Mouse (Mus musculus) neural tube, embryonic 12.5 days (tissue): Measurements from ENCODE around the gene Ptpn14. TPM values are rescaled to one million over a fixed set of nuclear protein-coding genes. Genes with fewer than 3 reads are reported as not detected.

Experiments
- ATAC-seq: fragments of 200-750 bp; cut with Nextera tagmentation; 2 replicates; pipeline ENCODE4 v1.8.0; 2017; ENCODE audit warnings: low read depth, mild to moderate bottlenecking, moderate TSS enrichment, moderate library complexity; ENCODE audit not compliant: low FRiP score
- H3K27ac ChIP-seq: fragments of 300-500 bp; sonication (generic); 2 replicates; pipeline ENCODE4 v1.5.1; 2016
- H3K27me3 ChIP-seq: fragments of 300-500 bp; sonication (generic); replicated peaks from 2 replicates; pipeline ENCODE4 v1.6.1; 2016; ENCODE audit warnings: mild to moderate bottlenecking
- H3K36me3 ChIP-seq: fragments of 300-500 bp; sonication (generic); 2 replicates; pipeline ENCODE4 v1.6.1; 2016; ENCODE audit warnings: mild to moderate bottlenecking
- H3K4me1 ChIP-seq: fragments of 300-500 bp; sonication (generic); 2 replicates; pipeline ENCODE4 v1.6.1; 2016
- H3K4me2 ChIP-seq: fragments of 300-500 bp; sonication (generic); replicated peaks from 2 replicates; pipeline ENCODE4 v1.6.1; 2016; ENCODE audit warnings: mild to moderate bottlenecking
- H3K4me3 ChIP-seq: fragments of 300-500 bp; sonication (generic); 2 replicates; pipeline ENCODE4 v1.5.1; 2016
- H3K9ac ChIP-seq: fragments of 300-500 bp; sonication (generic); 2 replicates; pipeline ENCODE4 v1.6.1; 2016; ENCODE audit warnings: mild to moderate bottlenecking
- H3K9me3 ChIP-seq: fragments of 300-500 bp; sonication (generic); 2 replicates; pipeline ENCODE4 v1.6.1; 2016; ENCODE audit warnings: mild to moderate bottlenecking
- WGBS: fragments of 180-500 bp; shearing (Covaris S2); methylation state at CpG from one replicate; pipeline ENCODE4 v1.1.7; 2016; 5-methylcytosine and 5-hydroxymethylcytosine counted together
- polyA plus RNA-seq: library from polyadenylated mRNA; unstranded; fragments of >200 nt; fragmentation: Nextera tagmentation; extraction: Ambion mirVana; gene quantifications from 2 replicates; pipeline ENCODE4 v1.2.1, GENCODE M21; 2016

Gene Ptpn14
- polyA plus RNA-seq, 1 experiment from 2014 or later, result 4.5 TPM

GRCm38 (mm10) chr1:189824436-189824835 lies 96.4 kb downstream of the Ptpn14 start:
- no peak overlapping the region for H3K27ac ChIP-seq
- H3K9ac ChIP-seq, result no peak overlapping the region
- no peak overlapping the region for H3K4me2 ChIP-seq
- no peaks in the 10 kb centered on the region for H3K27me3 ChIP-seq
- no peak for ATAC-seq
- no peak overlapping the region for H3K4me3 ChIP-seq
- no peaks in the 10 kb centered on the region for H3K9me3 ChIP-seq
- H3K4me1 ChIP-seq, result no peaks in the 10 kb centered on the region
- WGBS, result 89% methylated on average over 5 of the region's 5 CpGs
- no peaks in the 10 kb centered on the region; the same call in 1 of the 2 replicates for H3K36me3 ChIP-seq

- no peaks in the 10 kb centered on the region for H3K4me1 ChIP-seq
- no peaks in the 10 kb centered on the region for H3K27me3 ChIP-seq
- no peak for ATAC-seq
- 39% methylated on average over 4 of the region's 4 CpGs for WGBS
- no peak overlapping the region for H3K27ac ChIP-seq
- H3K9ac ChIP-seq, result no peak overlapping the region
- H3K9me3 ChIP-seq, result no peaks in the 10 kb centered on the region
- no peaks in the 10 kb centered on the region; the same call in 1 of the 2 replicates for H3K36me3 ChIP-seq
- no peak overlapping the region for H3K4me2 ChIP-seq
- H3K4me3 ChIP-seq, result no peak overlapping the region
These were observed 102.3 kb downstream of the Ptpn14 start for GRCm38 (mm10) chr1:189830391-189830790.

GRCm38 (mm10) chr1:189830797-189831232 lies 102.7 kb downstream of the Ptpn14 start:
- 0 out of 2 replicates have a peak, but pooled peaks have one; percentile 44 for ATAC-seq
- 9% methylated on average over 12 of the region's 12 CpGs for WGBS
- Histone ChIP-seq H3K4me3 (no peak overlapping the region), H3K9ac (no peak overlapping the region), H3K4me2 (no peak overlapping the region), H3K9me3 (no peaks in the 10 kb centered on the region), H3K4me1 (no peaks in the 10 kb centered on the region), H3K27ac (no peak overlapping the region), H3K36me3 (no peaks in the 10 kb centered on the region; the same call in 1 of the 2 replicates), H3K27me3 (no peaks in the 10 kb centered on the region)

GRCm38 (mm10) chr1:189833351-189833750 lies 105.3 kb downstream of the Ptpn14 start:
- no peak overlapping the region for H3K4me3 ChIP-seq
- no peak for ATAC-seq
- H3K27me3 ChIP-seq, result no peaks in the 10 kb centered on the region
- no peak overlapping the region for H3K27ac ChIP-seq
- H3K4me1 ChIP-seq, result no peaks in the 10 kb centered on the region
- 79% methylated on average over 7 of the region's 7 CpGs for WGBS
- no peak overlapping the region for H3K9ac ChIP-seq
- no peaks in the 10 kb centered on the region for H3K9me3 ChIP-seq
- no peak overlapping the region for H3K4me2 ChIP-seq
- H3K36me3 ChIP-seq, result no peaks in the 10 kb centered on the region

GRCm38 (mm10) chr1:189834166-189834565 lies 106.1 kb downstream of the Ptpn14 start:
- WGBS, result 40% methylated on average over 13 of the region's 13 CpGs
- Histone ChIP-seq H3K9ac (no peak overlapping the region), H3K4me3 (no peak overlapping the region), H3K36me3 (no peaks in the 10 kb centered on the region), H3K27me3 (no peaks in the 10 kb centered on the region), H3K4me2 (no peak overlapping the region), H3K27ac (no peak overlapping the region), H3K4me1 (no peaks in the 10 kb centered on the region), H3K9me3 (no peaks in the 10 kb centered on the region)
- ATAC-seq, result no peak

- H3K4me2 ChIP-seq, result no peak overlapping the region
These were observed 118.3 kb downstream of the Ptpn14 start for GRCm38 (mm10) chr1:189846319-189846718.

GRCm38 (mm10) chr1:189849550-189849949 lies 121.5 kb downstream of the Ptpn14 start:
- Histone ChIP-seq H3K4me3 (no peak overlapping the region), H3K9me3 (no peaks in the 10 kb centered on the region), H3K27ac (no peak overlapping the region), H3K36me3 (peaks cover 15% of the 10 kb centered on the region), H3K9ac (no peak overlapping the region), H3K4me1 (no peaks in the 10 kb centered on the region; the same call in 1 of the 2 replicates), H3K27me3 (no peaks in the 10 kb centered on the region), H3K4me2 (no peak overlapping the region)
- WGBS, result 84% methylated on average over 11 of the region's 11 CpGs
- no peak for ATAC-seq

More at GRCm38 (mm10) chr1:189846319-189846718, 118.3 kb downstream of the Ptpn14 start:
- no peak for ATAC-seq
- Histone ChIP-seq H3K9ac (no peak overlapping the region), H3K27ac (no peak overlapping the region), H3K4me3 (no peak overlapping the region), H3K27me3 (no peaks in the 10 kb centered on the region), H3K4me1 (no peaks in the 10 kb centered on the region; the same call in 1 of the 2 replicates), H3K36me3 (peaks cover 15% of the 10 kb centered on the region), H3K9me3 (no peaks in the 10 kb centered on the region)
- WGBS, result 83% methylated on average over 2 of the region's 2 CpGs

GRCm38 (mm10) chr1:189852051-189852450 lies 124.0 kb downstream of the Ptpn14 start:
- Histone ChIP-seq H3K9me3 (no peaks in the 10 kb centered on the region), H3K36me3 (peaks cover 15% of the 10 kb centered on the region), H3K4me2 (no peak overlapping the region), H3K27ac (no peak overlapping the region), H3K4me3 (no peak overlapping the region), H3K27me3 (no peaks in the 10 kb centered on the region), H3K4me1 (no peaks in the 10 kb centered on the region; the same call in 1 of the 2 replicates), H3K9ac (no peak overlapping the region)
- no peak for ATAC-seq
- 88% methylated on average over 5 of the region's 5 CpGs for WGBS

GRCm38 (mm10) chr1:189852456-189852855 lies 124.4 kb downstream of the Ptpn14 start:
- ATAC-seq, result no peak
- H3K27ac ChIP-seq, result no peak overlapping the region
- no peak overlapping the region for H3K4me3 ChIP-seq
- H3K9ac ChIP-seq, result no peak overlapping the region
- WGBS, result 82% methylated on average over 7 of the region's 7 CpGs
- H3K27me3 ChIP-seq, result no peaks in the 10 kb centered on the region
- H3K36me3 ChIP-seq, result peaks cover 15% of the 10 kb centered on the region
- no peak overlapping the region for H3K4me2 ChIP-seq
- H3K4me1 ChIP-seq, result no peaks in the 10 kb centered on the region; the same call in 1 of the 2 replicates
- no peaks in the 10 kb centered on the region for H3K9me3 ChIP-seq

GRCm38 (mm10) chr1:189854646-189855045 lies 126.6 kb downstream of the Ptpn14 start:
- Histone ChIP-seq H3K27me3 (no peaks in the 10 kb centered on the region), H3K4me3 (no peak overlapping the region), H3K27ac (no peak overlapping the region), H3K36me3 (peaks cover 15% of the 10 kb centered on the region), H3K4me2 (no peak overlapping the region), H3K9ac (no peak overlapping the region), H3K9me3 (no peaks in the 10 kb centered on the region), H3K4me1 (no peaks in the 10 kb centered on the region; the same call in 1 of the 2 replicates)
- no peak for ATAC-seq
- 89% methylated on average over 13 of the region's 13 CpGs for WGBS

GRCm38 (mm10) chr1:189855739-189856138 lies 127.7 kb downstream of the Ptpn14 start:
- H3K9ac ChIP-seq, result no peak overlapping the region
- 96% methylated on average over 5 of the region's 5 CpGs for WGBS
- peaks cover 5% of the 10 kb centered on the region for H3K36me3 ChIP-seq
- no peaks in the 10 kb centered on the region for H3K27me3 ChIP-seq
- no peaks in the 10 kb centered on the region for H3K4me1 ChIP-seq
- no peaks in the 10 kb centered on the region for H3K9me3 ChIP-seq
- H3K27ac ChIP-seq, result no peak overlapping the region
- H3K4me2 ChIP-seq, result no peak overlapping the region
- no peak for ATAC-seq
- no peak overlapping the region for H3K4me3 ChIP-seq

- no peak for ATAC-seq
- Histone ChIP-seq H3K9me3 (no peaks in the 10 kb centered on the region), H3K36me3 (no peaks in the 10 kb centered on the region), H3K4me1 (no peaks in the 10 kb centered on the region), H3K27ac (no peak overlapping the region), H3K27me3 (no peaks in the 10 kb centered on the region), H3K4me2 (no peak overlapping the region), H3K9ac (no peak overlapping the region), H3K4me3 (no peak overlapping the region)
- WGBS, result 65% methylated on average over 6 of the region's 6 CpGs
These were observed 130.3 kb downstream of the Ptpn14 start for GRCm38 (mm10) chr1:189858377-189858776.
